Mouse (Mus musculus) midbrain, embryonic 11.5 days (tissue): ENCODE data around the gene Unc13b. TPM values are rescaled to one million over a fixed set of nuclear protein-coding genes. Genes with fewer than 3 reads are reported as not detected.
A peak's percentile ranks its signal among the peaks of the same experiment; 100 is the strongest.

Experiments used
- ATAC-seq: fragments of 200-750 bp; cut with Nextera tagmentation; 2 replicates; pipeline ENCODE4 v1.8.0; 2017; ENCODE audit warnings: moderate TSS enrichment, moderate library complexity; ENCODE audit not compliant: low FRiP score
- DNase-seq: peaks from one replicate; pipeline ENCODE4 v3.0.0; 2015; ENCODE audit warnings: low spot score; ENCODE audit errors: missing footprints
- H3K27ac ChIP-seq: fragments of 300-500 bp; sonication (generic); 2 replicates; pipeline ENCODE4 v1.5.1; 2014; ENCODE audit warnings: low read depth, low read length
- H3K27me3 ChIP-seq: fragments of 300-500 bp; sonication (generic); 2 replicates; pipeline ENCODE4 v1.6.1; 2014; ENCODE audit warnings: mild to moderate bottlenecking, low read length, moderate library complexity, mixed read lengths; ENCODE audit not compliant: control insufficient read depth, insufficient read depth
- H3K36me3 ChIP-seq: fragments of 300-500 bp; sonication (generic); 2 replicates; pipeline ENCODE4 v1.6.1; 2014; ENCODE audit warnings: mild to moderate bottlenecking, low read length, moderate library complexity, mixed read lengths; ENCODE audit not compliant: control insufficient read depth, insufficient read depth
- H3K4me1 ChIP-seq: fragments of 300-500 bp; sonication (generic); 2 replicates; pipeline ENCODE4 v1.6.1; 2014; ENCODE audit warnings: low read length; ENCODE audit not compliant: control insufficient read depth, insufficient read depth
- H3K4me2 ChIP-seq: fragments of 300-500 bp; sonication (generic); 2 replicates; pipeline ENCODE4 v1.6.1; 2014; ENCODE audit warnings: mild to moderate bottlenecking, moderate library complexity
- H3K4me3 ChIP-seq: fragments of 300-500 bp; sonication (generic); 2 replicates; pipeline ENCODE4 v1.5.1; 2014; ENCODE audit warnings: low read depth, low read length
- H3K9ac ChIP-seq: fragments of 300-500 bp; sonication (generic); 2 replicates; pipeline ENCODE4 v1.6.1; 2014; ENCODE audit warnings: low read length
- H3K9me3 ChIP-seq: fragments of 300-500 bp; sonication (generic); 2 replicates; pipeline ENCODE4 v1.6.1; 2016; ENCODE audit warnings: low read length; ENCODE audit not compliant: control insufficient read depth
- WGBS: fragments of 180-500 bp; shearing (Covaris S2); extraction: QIAGEN DNeasy Blood & Tissue Kit; methylation state at CpG from one replicate; pipeline ENCODE4 v1.1.7; 2014; 5-methylcytosine and 5-hydroxymethylcytosine counted together
- polyA plus RNA-seq: library from polyadenylated mRNA; unstranded; fragments of >200 nt; fragmentation: Nextera tagmentation; extraction: Ambion mirVana; gene quantifications from 2 replicates; pipeline ENCODE4 v1.2.1, GENCODE M21; 2014

Unc13b gene
- polyA plus RNA-seq, 1 experiment from 2014 or later = 14.7 TPM

DNA sequence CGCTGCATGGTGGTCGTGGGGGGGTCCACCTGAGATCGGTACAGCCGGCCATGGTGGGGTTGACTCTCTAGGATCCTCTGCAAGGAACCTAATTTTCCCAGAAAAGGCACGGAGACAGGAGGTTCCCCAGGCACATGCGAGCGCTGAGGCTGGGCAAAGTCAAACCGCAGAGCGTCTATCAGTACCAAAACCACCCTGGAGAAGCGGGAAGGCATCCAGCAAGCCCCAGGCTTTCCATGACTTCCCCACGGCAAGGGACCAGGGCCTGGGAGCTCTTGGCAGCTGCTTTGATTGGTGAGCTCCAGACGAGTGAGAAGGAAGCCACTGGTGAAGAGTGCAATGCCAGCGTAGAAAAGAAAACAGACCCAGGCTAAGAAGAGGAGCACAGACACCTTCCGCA, 34.1 kb upstream of the Unc13b start:
- ATAC-seq (no peak), DNase-seq (peak; percentile 14)
- Histone ChIP-seq H3K9me3 (no peaks in the 10 kb centered on the region), H3K4me2 (peak overlapping the region; percentile 67), H3K4me1 (peaks cover 9% of the 10 kb centered on the region), H3K9ac (peak overlapping the region; percentile 61), H3K27me3 (no peaks in the 10 kb centered on the region), H3K27ac (peak overlapping the region; percentile 57; the same call in 1 of the 2 replicates), H3K36me3 (peaks cover 17% of the 10 kb centered on the region), H3K4me3 (peak overlapping the region; percentile 51)
- WGBS = 84% methylated on average over 14 of the region's 14 CpGs

DNA sequence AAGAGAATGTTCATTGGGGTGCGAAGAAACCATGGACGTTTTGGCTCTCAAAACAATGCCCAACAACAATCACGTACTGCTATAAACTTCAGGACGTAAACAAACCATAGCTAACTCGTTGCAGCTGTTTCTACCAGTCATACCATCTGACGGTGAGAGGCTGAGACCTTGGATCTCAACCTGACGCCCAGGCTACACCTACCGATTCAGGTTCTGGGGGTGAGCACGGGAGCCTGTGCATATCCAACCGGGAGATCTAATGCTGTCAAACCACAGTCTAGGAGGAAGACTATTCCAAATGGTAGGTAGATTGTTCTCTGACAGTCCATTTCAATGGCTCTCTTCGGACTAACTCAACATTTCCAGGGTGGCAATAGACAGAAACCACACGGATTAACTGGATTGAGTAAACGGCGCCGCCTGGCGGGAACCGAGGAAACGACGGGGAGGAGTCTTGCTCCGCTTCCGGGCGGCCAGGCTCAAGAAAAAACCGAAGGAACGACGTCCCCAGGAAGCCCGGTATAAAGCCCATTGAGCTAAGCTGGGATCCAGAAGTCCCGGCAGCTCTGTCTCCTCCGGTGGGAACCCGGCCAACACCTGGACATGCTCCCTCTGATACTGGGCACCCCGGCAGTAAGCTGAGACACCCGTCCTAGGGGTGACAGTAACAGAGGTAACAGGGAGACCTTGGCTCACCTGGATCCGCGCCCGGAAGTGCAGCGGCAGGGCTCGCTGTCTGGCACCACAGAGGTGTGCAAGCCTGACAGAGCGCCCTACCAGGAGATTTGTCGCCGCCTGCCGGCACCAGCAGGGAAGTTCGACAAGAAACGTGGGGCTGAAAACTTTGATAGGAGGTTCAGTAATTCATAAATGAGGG, 33.4 kb upstream of the Unc13b start, which contains the start of gene Pigo:
Gene Pigo (minus strand): TSS at position 736 of the 877 bp plus-strand sequence.
- DNase-seq = peak; percentile 99
- 11% methylated on average over 42 of the region's 42 CpGs for WGBS
- no peaks in the 10 kb centered on the region for H3K27me3 ChIP-seq

DNA sequence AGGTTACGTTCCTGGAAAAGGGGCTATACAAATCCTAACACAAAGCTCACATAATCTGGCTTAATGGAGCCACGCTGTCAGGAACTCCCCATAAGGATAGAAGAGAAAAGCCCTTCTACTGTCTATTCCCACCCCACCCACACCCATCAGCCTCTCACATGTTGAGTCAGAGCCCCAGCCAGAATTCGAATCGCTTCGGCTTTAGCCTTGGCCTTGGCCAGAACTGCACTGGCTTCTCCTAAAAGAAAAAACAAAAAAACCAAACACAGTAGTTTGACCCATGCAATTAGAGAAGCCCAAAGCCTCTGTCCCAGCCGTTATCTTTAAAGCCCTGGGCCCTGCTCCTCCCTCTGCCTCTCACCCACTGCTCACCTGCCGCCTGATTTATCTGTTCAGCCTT, 29.6 kb upstream of the Unc13b start:
- peak; percentile 35 for DNase-seq
- Histone ChIP-seq H3K9ac (no peak overlapping the region), H3K4me1 (peaks cover 26% of the 10 kb centered on the region), H3K9me3 (no peaks in the 10 kb centered on the region), H3K27ac (no peak overlapping the region), H3K4me2 (no peak overlapping the region), H3K4me3 (no peak overlapping the region), H3K27me3 (no peaks in the 10 kb centered on the region), H3K36me3 (peaks cover 14% of the 10 kb centered on the region)
- no peak for ATAC-seq
- 91% methylated on average over 7 of the region's 7 CpGs for WGBS

More for the DNA sequence above, 33.4 kb upstream of the Unc13b start, which contains the start of gene Pigo:
- Histone ChIP-seq H3K9ac (peak within 1 kb of the TSS; percentile 61), H3K9me3 (no peaks in the 10 kb centered on the region), H3K27ac (peak within 1 kb of the TSS; percentile 57), H3K4me3 (peak within 1 kb of the TSS; percentile 51), H3K4me2 (peak within 1 kb of the TSS; percentile 67), H3K36me3 (peaks cover 14% of the 10 kb centered on the region), H3K4me1 (peaks cover 11% of the 10 kb centered on the region)
- peak; percentile 91 for ATAC-seq

DNA sequence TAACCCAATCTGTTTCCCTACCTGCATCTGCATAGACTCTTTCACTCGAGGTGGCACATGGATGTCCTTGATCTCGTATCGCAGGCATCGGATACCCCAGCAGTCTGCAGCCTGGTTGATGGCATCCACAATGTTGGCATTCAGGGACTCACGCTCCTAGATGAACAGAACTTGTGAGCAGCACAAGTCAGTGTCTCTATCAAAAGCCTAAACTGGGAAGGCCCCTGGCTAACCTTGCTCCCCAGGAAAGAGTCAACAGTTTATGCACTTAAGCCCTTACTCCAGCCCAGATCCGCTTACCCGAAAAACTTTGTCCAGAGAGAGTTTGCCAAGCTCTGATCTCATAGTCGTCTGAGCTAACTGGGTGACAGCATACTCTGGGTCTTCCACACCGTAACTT, 29.0 kb upstream of the Unc13b start:
- 91% methylated on average over 9 of the region's 9 CpGs for WGBS
- Histone ChIP-seq H3K4me2 (no peak overlapping the region; the same call in 1 of the 2 replicates), H3K27ac (no peak overlapping the region), H3K9me3 (no peaks in the 10 kb centered on the region), H3K4me3 (no peak overlapping the region), H3K36me3 (peaks cover 14% of the 10 kb centered on the region), H3K27me3 (no peaks in the 10 kb centered on the region), H3K9ac (no peak overlapping the region), H3K4me1 (peaks cover 20% of the 10 kb centered on the region)
- ATAC-seq = no peak
- peak; percentile 66 for DNase-seq

DNA sequence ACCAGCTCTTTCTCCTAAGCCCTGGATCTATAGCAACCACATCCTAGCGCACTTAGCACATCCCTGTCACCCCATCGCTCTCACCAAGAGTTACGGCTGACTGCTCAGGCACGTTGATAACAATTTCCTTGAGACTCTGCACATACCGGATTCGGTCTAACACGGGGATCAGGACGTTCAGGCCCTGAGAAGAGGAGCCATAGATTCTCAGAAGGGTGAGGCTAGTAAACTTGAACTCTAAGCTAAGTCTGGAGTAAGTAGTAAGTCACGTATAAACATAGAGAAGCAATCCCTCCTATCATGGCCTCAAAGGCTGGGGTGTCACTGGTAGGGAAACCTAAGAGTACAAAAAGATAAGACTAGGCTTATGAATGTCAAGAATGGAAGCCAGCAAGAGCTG, 28.4 kb upstream of the Unc13b start:
- WGBS = 80% methylated on average over 9 of the region's 9 CpGs
- Histone ChIP-seq H3K4me3 (peak overlapping the region; percentile 63), H3K27me3 (no peaks in the 10 kb centered on the region), H3K4me2 (peak overlapping the region; percentile 80), H3K27ac (no peak overlapping the region; the same call in 1 of the 2 replicates), H3K4me1 (peaks cover 17% of the 10 kb centered on the region), H3K36me3 (peaks cover 14% of the 10 kb centered on the region), H3K9ac (peak overlapping the region; percentile 85), H3K9me3 (no peaks in the 10 kb centered on the region)
- DNase-seq (no peak), ATAC-seq (no peak)

DNA sequence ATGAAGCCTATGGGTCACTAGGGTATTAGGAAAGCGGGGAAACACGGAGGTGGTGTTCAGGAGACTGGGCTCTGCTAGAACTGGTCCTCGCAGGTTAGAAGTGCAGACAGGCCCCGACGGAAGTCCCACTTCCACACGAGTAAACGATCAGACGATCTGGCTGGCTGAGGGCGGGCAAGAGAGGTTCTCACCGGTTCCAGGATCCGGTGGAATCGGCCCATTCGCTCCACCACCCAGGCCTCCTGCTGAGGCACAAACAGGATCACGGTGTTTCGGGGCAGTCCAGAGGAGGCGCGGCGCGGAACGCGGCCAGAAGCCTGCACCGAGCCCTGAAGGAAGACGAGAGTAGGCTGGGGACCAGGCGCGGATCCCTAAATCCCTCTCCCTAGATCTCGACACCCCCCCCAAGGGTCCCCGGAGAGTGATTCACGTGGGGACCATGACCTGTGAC, 27.9 kb upstream of the Unc13b start:
- no peaks in the 10 kb centered on the region for H3K27me3 ChIP-seq
- H3K4me2 ChIP-seq = peak overlapping the region; percentile 80
- H3K4me3 ChIP-seq = peak overlapping the region; percentile 63
- ATAC-seq = peak; percentile 65; the same call in 1 of the 2 replicates
- 1% methylated on average over 28 of the region's 28 CpGs for WGBS
- peaks cover 17% of the 10 kb centered on the region for H3K4me1 ChIP-seq
- H3K27ac ChIP-seq = peak overlapping the region; percentile 91
- H3K9ac ChIP-seq = peak overlapping the region; percentile 85
- no peak for DNase-seq
- H3K9me3 ChIP-seq = no peaks in the 10 kb centered on the region
- H3K36me3 ChIP-seq = peaks cover 14% of the 10 kb centered on the region

DNA sequence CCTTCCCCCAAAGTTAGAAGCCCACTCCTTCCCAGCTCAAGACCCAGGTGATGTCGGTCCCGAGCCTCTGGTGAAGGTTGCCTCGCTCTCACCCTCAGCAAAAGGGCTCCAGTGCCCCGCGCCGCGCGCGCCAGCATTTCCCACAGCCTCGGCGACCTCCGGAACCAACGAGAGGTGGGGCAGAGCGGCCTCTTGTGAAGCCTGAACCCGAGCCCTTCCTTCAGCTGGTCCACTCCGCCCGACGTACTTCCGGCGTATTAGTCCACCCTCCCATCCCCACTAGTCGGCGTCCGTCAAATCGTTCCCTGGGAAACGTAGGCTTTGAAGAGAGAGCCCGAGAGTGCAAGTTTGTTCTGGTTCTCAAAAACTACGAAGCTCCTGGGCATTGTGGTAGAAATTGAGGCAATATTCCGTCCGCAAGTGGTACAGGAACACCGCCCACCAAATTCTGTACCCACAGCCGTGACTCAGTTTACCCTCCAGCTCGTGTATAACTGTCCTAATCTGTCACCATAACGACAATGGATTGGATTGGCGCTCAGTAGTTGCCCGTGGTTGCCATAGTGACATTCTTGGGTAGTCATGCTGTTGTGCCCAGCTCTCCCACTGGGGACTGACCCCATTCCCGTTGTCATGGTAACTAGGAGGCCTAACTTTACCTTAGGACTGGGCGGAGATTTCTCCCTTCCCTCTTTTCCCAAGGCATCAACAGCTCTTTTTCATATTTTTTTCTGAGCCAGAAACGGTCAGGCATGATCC, 27.3 kb upstream of the Unc13b start, which contains the start of gene Stoml2:
Gene Stoml2 (minus strand): TSS at position 474 of the 759 bp plus-strand sequence.
- DNase-seq (peak; percentile 99), ATAC-seq (peak; percentile 96)
- no peaks in the 10 kb centered on the region for H3K9me3 ChIP-seq
- H3K9ac ChIP-seq = peak within 1 kb of the TSS; percentile 85
- peak within 1 kb of the TSS; percentile 91 for H3K27ac ChIP-seq
- no peaks in the 10 kb centered on the region for H3K27me3 ChIP-seq
- peaks cover 17% of the 10 kb centered on the region for H3K4me1 ChIP-seq
- peaks cover 19% of the 10 kb centered on the region for H3K36me3 ChIP-seq
- under 1% methylated on average over 38 of the region's 38 CpGs for WGBS
- H3K4me2 ChIP-seq = peak within 1 kb of the TSS; percentile 80
- peak within 1 kb of the TSS; percentile 63 for H3K4me3 ChIP-seq

DNA sequence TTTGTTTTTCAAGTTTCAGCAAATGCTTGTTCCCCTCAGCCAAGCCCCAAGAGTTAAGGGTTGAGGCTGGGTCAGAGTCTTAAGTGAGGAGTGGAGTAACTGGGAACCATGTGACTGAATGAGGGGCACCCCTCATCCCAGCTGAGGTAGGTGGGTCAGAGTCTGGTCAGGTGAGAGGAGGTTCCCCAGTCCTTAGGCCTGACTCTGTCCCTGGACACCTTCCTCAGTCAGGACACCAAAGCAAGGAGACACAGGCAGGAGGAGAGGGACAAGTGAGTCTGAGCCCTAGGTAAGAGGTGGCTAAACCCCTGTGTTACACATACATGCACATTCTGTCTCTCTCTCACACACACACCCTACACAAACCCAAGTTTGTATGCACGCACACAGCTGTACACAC, 26.3 kb upstream of the Unc13b start:
- no peak overlapping the region; the same call in 1 of the 2 replicates for H3K9ac ChIP-seq
- H3K4me2 ChIP-seq = no peak overlapping the region
- peak overlapping the region; percentile 91 for H3K27ac ChIP-seq
- no peak for DNase-seq
- ATAC-seq = no peak
- no peaks in the 10 kb centered on the region for H3K27me3 ChIP-seq
- peaks cover 18% of the 10 kb centered on the region for H3K4me1 ChIP-seq
- H3K4me3 ChIP-seq = no peak overlapping the region
- H3K36me3 ChIP-seq = peaks cover 21% of the 10 kb centered on the region
- H3K9me3 ChIP-seq = no peaks in the 10 kb centered on the region
- 77% methylated on average over 1 of the region's 1 CpGs for WGBS
